Mouse (Mus musculus) limb, embryonic 14.5 days (tissue): ENCODE results near the gene Zfpl1. TPM values are rescaled to one million over a fixed set of nuclear protein-coding genes. Genes with fewer than 3 reads are reported as not detected.
"Not testable (repeated sequence)": the region's sequence is repeated elsewhere in the genome, so short reads cannot be mapped to it uniquely, and the experiment has no call there.

ENCODE experiments used
- ATAC-seq: fragments of 200-750 bp; cut with Nextera tagmentation; 2 replicates; pipeline ENCODE4 v1.8.0; 2017; ENCODE audit warnings: low read depth, moderate number of reproducible peaks, moderate TSS enrichment; ENCODE audit not compliant: low FRiP score
- DNase-seq: peaks from one replicate; pipeline ENCODE4 v3.0.0-alpha.2; 2015; ENCODE audit warnings: low spot score
- H3K27ac ChIP-seq: fragments of 300-500 bp; sonication (generic); replicated peaks from 2 replicates; pipeline ENCODE4 v1.5.1; 2014; ENCODE audit warnings: low read depth, mild to moderate bottlenecking, low read length, moderate library complexity, mixed read lengths
- H3K27me3 ChIP-seq: fragments of 300-500 bp; sonication (generic); 2 replicates; pipeline ENCODE4 v1.6.1; 2014; ENCODE audit warnings: low read length, mixed read lengths; ENCODE audit not compliant: control insufficient read depth, insufficient read depth
- H3K36me3 ChIP-seq: fragments of 300-500 bp; sonication (generic); 2 replicates; pipeline ENCODE4 v1.6.1; 2014; ENCODE audit warnings: mild to moderate bottlenecking, low read length, moderate library complexity, mixed read lengths; ENCODE audit not compliant: control insufficient read depth, insufficient read depth
- H3K4me1 ChIP-seq: fragments of 300-500 bp; sonication (generic); 2 replicates; pipeline ENCODE4 v1.6.1; 2014; ENCODE audit warnings: antibody characterized with exemption, low read length, mixed read lengths; ENCODE audit not compliant: control insufficient read depth, insufficient read depth
- H3K4me2 ChIP-seq: fragments of 300-500 bp; sonication (generic); replicated peaks from 2 replicates; pipeline ENCODE4 v1.6.1; 2014; ENCODE audit warnings: low read depth, mild to moderate bottlenecking, low read length, moderate library complexity; ENCODE audit not compliant: severe bottlenecking
- H3K4me3 ChIP-seq: fragments of 300-500 bp; sonication (generic); replicated peaks from 2 replicates; pipeline ENCODE4 v1.5.1; 2014; ENCODE audit warnings: low read length
- H3K9ac ChIP-seq: fragments of 300-500 bp; sonication (generic); 2 replicates; pipeline ENCODE4 v1.6.1; 2014; ENCODE audit warnings: mild to moderate bottlenecking, low read depth, low read length, moderate library complexity; ENCODE audit not compliant: severe bottlenecking
- H3K9me3 ChIP-seq: fragments of 300-500 bp; sonication (generic); 2 replicates; pipeline ENCODE4 v1.6.1; 2016; ENCODE audit warnings: low read length; ENCODE audit not compliant: control insufficient read depth
- POLR2A ChIP-seq: fragments of 200-500 bp; IDR thresholded peaks from 2 replicates; pipeline ENCODE4 v1.8.0; 2012; ENCODE audit warnings: inconsistent platforms, mild to moderate bottlenecking, moderate library complexity, borderline replicate concordance; ENCODE audit not compliant: insufficient read depth, insufficient read length; ENCODE audit errors: extremely low read depth
- WGBS: fragments of 180-500 bp; shearing (Covaris S2); extraction: QIAGEN DNeasy Blood & Tissue Kit; methylation state at CpG from one replicate; pipeline ENCODE4 v1.1.7; 2014; 5-methylcytosine and 5-hydroxymethylcytosine counted together
- polyA plus RNA-seq, 2 experiments: library from polyadenylated mRNA; depleted of rRNA in 1 of 2; stranded (reverse) in 1 of 2; unstranded in 1 of 2; fragments of >200 nt; fragmentation: Nextera tagmentation in 1 of 2; extraction: Ambion mirVana in 1 of 2; gene quantifications; 2 replicates each; pipeline versions ENCODE4 v1.2.1 to v1.2.3; 2012 to 2014

Gene Zfpl1
- 134 and 177 TPM in 2 replicates for polyA plus RNA-seq (2012; rRNA removed)
- 85.4 and 91.0 TPM in 2 replicates for polyA plus RNA-seq (2014; fragmentation: Nextera tagmentation; extraction: Ambion mirVana)

GRCm38 (mm10) chr19:6084478-6085248 is at the start of gene Zfpl1, which contains the start of gene Cdca5:
Gene Zfpl1 (minus strand): TSS chr19:6084956.
Gene Cdca5 (plus strand): TSS chr19:6084983.
- peaks cover 13% of the 10 kb centered on the region for H3K4me1 ChIP-seq
- H3K9ac ChIP-seq: peak within 1 kb of the TSS; percentile 76
- H3K36me3 ChIP-seq: peaks cover 47% of the 10 kb centered on the region
- 0 out of 2 replicates have a peak, but pooled peaks have one; percentile 8 for TF ChIP-seq POLR2A
- no peaks in the 10 kb centered on the region for H3K9me3 ChIP-seq
- H3K4me3 ChIP-seq: peak within 1 kb of the TSS; percentile 70
- H3K4me2 ChIP-seq: peak within 1 kb of the TSS; percentile 93
- WGBS: under 1% methylated on average over 58 of the region's 58 CpGs
- ATAC-seq (peak; percentile 91), DNase-seq (peak; percentile 98)
- no peaks in the 10 kb centered on the region for H3K27me3 ChIP-seq
- peak within 1 kb of the TSS; percentile 78 for H3K27ac ChIP-seq

- DNase-seq, ATAC-seq, H3K27me3 ChIP-seq, H3K27ac ChIP-seq, H3K4me2 ChIP-seq, H3K9ac ChIP-seq, H3K9me3 ChIP-seq, H3K4me1 ChIP-seq, H3K4me3 ChIP-seq: not testable (repeated sequence)
- 50% methylated on average over 1 of the region's 1 CpGs for WGBS
- peaks cover 19% of the 10 kb centered on the region for H3K36me3 ChIP-seq
These were observed 48.4 kb upstream of the Zfpl1 start for GRCm38 (mm10) chr19:6133197-6133596.

GRCm38 (mm10) chr19:6132171-6132827 is 47.5 kb upstream of the Zfpl1 start:
- no peak overlapping the region for H3K27ac ChIP-seq
- no peaks in the 10 kb centered on the region for H3K27me3 ChIP-seq
- H3K4me2 ChIP-seq: no peak overlapping the region
- 80% methylated on average over 7 of the region's 7 CpGs for WGBS
- no peak for DNase-seq
- no peak for TF ChIP-seq POLR2A
- no peak for ATAC-seq
- peaks cover 3% of the 10 kb centered on the region; the same call in 1 of the 2 replicates for H3K4me1 ChIP-seq
- no peak overlapping the region for H3K9ac ChIP-seq
- H3K4me3 ChIP-seq: no peak overlapping the region
- H3K36me3 ChIP-seq: peaks cover 19% of the 10 kb centered on the region
- no peaks in the 10 kb centered on the region for H3K9me3 ChIP-seq

- not testable (repeated sequence) for H3K4me1 ChIP-seq, H3K27ac ChIP-seq, DNase-seq, H3K9ac ChIP-seq, H3K27me3 ChIP-seq, H3K9me3 ChIP-seq, ATAC-seq, H3K4me2 ChIP-seq, H3K4me3 ChIP-seq
- H3K36me3 ChIP-seq: peaks cover 13% of the 10 kb centered on the region
- 79% methylated on average over 7 of the region's 7 CpGs for WGBS
These were observed 45.8 kb upstream of the Zfpl1 start for GRCm38 (mm10) chr19:6130414-6131128.

- WGBS: under 1% methylated on average over 32 of the region's 32 CpGs
- Histone ChIP-seq H3K4me3 (peak within 1 kb of the TSS; percentile 55), H3K27ac (peak within 1 kb of the TSS; percentile 87), H3K27me3 (no peaks in the 10 kb centered on the region), H3K9me3 (no peaks in the 10 kb centered on the region), H3K4me2 (peak within 1 kb of the TSS; percentile 52), H3K36me3 (peaks cover 6% of the 10 kb centered on the region; the same call in 1 of the 2 replicates), H3K9ac (peak within 1 kb of the TSS; percentile 67), H3K4me1 (peaks cover 3% of the 10 kb centered on the region; the same call in 1 of the 2 replicates)
- ATAC-seq: peak; percentile 92
- 0 out of 2 replicates have a peak, but pooled peaks have one; percentile 45 for TF ChIP-seq POLR2A
- peak; percentile 94 for DNase-seq
These were observed 43.1 kb upstream of the Zfpl1 start, which contains the start of gene Snx15 for GRCm38 (mm10) chr19:6127760-6128341. Gene Snx15 (minus strand): TSS chr19:6128304.
